Mouse (Mus musculus) fibroblast of lung, adult 2 months (primary cell): Measurements from ENCODE around the gene Lrrc10b.

ENCODE experiments used
- DNase-seq: peaks from one replicate; pipeline ENCODE4 v3.0.0-alpha.2; 2011; ENCODE audit warnings: low read depth

The Lrrc10b gene

DNA sequence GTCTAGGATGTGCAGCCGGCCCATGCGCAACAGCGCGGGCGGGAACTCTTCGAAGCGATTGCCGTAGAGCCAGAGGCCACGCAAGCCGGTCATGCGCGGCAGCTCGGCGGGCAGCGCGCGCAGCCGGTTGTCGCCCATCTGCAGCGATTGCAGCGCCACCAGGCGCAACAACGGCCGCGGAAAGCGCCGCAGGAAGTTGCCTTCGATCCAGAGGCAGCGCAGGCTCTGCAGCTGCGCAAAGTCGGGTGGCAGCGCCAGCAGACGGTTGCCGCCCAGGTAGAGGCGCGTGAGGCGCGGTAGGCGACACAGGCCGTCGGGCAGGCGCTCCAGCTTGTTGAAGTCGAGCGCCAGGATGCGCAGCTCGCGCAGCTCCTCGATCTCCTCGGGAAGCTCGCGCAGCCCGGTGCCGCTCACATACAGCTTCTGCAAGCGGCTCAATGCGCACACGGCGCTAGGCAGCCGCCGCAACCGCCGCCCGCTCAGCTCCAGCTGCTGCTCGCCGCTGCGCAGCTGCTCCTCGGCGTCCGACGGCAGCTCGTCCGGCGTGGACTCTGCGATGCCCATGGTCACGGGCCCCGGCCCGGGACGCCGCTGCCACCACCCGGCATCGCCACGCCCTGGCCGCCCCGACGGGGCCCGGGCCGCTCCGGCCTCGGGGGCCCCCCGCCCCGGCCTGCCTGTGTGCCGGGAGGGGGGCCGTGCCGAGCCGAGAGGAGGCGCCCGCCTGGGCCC lies at the start of gene Lrrc10b:
Gene Lrrc10b (minus strand): TSS at position 722 of the 732 bp plus-strand sequence.
- DNase-seq = no peak

DNA sequence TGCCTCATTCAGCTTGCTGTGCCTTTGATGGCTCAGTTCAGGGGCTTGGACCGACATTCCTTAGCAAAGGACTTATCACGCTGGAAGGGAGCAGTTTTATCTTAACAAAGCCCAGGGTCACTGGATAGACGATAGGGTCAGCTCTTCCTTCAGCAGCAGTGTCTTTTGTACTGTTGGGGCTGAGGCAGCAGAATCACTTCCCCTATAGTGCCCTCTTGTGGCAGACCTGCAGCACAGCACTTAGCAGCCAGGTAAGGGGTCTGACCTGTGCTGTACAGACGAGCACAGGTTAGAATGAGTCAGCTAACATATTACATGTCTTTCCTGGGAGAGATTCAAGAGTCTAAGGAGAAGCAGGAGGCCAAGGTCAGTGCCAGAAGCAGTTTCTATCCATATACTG lies 45.3 kb upstream of the Lrrc10b start:
- DNase-seq = no peak

DNA sequence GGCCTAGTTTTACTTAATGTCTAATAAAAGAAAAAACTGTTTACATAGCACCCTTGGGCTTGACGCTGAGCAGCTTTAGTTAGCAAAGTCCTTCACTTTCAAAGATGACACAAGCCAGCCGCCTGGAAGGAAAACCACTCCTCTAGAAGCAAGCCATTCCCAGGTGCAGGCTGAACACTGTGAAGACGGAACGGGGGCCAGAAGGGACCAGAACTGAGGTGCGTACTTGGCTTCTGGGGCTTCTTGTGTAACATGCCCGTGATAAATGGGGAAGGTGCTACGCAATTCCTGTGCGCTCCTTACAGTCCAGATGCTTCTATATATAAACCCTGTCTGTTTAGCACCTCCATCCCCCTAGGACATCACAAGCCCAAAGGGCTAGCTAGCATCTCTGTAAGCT lies 43.3 kb upstream of the Lrrc10b start:
- DNase-seq = no peak

DNA sequence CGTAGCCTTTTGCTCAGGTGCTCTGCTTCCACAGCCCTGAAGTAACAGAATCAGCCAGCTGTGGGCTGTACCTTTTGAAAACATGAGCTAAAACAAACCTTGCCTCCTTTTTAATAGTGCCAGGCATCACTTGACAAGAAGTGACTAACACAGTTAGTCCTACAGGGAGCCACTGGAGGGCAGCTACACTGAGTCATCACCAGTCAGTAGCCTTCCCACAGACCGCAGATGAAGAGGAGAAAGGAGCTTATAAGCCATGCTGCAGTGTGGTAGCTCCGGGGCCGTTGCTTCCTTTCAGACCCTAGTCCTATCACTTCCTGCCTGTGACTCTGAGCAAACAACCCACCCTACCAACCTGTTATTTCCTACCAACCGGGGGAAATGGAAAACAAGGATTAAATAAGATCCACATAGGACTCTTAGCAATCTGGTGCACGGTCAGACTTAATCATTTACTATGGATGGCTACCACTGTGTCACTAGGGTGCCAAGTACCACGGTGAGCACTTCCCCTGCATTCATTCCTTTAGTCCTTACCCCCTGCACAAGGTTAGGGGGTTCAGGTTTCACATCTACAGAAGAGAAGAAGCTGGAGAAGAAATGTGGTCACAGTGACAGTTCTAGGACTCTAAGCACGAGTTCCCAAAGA lies 40.4 kb upstream of the Lrrc10b start:
- peak; percentile 61 for DNase-seq

DNA sequence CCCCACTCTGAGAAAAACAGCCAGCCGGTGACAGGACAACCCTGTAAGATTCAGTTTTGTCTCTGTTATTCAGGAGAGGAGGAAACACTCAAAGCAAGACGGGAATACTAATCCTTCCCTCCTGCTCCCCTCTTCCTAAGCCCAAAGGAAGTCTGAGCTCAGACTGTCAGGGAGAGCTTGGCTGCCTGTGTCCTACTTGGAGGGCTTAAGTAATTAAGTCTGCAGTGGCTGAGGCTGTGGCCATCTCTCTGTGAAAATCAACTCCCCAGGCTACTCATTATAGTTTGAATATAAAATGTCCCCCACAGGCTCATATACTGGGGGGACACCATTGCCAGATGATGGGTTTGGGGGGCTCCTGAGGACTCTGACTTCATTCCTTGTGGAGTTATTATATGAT lies 39.7 kb upstream of the Lrrc10b start:
- no peak for DNase-seq

DNA sequence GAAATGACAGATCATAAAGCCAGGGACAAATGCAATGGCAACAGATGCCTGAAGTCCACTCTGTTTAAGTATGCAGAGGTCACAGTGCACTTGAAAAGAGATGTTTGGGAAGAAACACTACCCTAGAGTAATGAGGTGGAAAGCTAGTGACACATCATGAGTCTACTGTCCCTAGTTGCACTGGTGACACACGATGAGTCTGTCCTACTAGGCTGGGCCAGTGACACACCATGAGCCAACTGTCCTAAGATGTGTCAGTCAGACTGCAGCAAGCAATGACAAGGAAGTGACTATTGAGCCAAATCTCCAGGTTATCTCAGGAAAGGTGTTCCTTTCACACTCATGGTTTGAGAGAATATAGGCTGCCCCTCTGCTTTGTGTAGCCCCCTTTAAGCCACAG lies 38.4 kb upstream of the Lrrc10b start:
- no peak for DNase-seq

DNA sequence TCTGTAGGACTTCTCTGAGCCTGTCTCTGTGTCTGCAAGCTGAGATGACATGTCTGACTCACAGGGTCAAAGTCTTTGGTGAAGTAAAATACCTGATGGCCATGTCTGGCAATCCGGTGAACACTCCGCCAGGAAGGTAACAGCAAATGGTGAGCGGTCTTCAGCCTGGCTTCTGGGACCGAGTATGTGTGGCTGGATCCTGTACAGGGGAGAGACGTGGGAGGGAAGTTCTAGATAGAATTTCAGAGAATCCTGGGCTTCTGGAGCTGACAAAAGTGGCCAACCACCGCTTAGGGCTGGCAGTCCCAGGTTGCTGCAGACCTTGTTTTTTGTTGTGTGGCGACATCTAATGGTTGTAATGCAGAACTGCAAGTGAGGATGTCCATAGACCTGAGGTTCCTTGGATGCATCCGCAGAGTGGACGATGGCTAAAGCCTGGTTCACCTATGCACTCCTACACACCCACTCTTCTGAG lies 29.0 kb upstream of the Lrrc10b start:
- peak; percentile 37 for DNase-seq

DNA sequence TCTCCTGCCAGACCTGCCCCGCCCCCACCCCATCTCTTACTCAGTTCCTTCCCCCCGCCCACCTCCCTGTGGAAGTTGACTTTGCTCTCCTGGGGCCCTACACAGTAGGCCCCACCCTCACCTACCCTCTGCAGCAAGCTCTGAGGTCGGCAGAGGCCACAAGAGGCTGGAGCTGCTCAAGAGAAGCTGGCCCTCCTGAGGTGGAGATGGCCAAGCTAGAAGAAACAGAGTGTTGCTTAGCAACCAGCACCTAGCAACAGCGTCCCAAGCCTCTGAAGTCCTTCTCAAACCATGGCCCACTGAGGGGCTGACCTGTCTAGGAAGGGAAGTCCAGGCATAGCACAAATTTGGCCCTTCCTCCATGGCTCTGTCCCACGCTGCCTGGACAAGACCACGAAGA lies 25.4 kb upstream of the Lrrc10b start, which contains the start of gene Ppp1r32:
Gene Ppp1r32 (minus strand): TSS at position 226 of the 400 bp plus-strand sequence.
- no peak for DNase-seq

DNA sequence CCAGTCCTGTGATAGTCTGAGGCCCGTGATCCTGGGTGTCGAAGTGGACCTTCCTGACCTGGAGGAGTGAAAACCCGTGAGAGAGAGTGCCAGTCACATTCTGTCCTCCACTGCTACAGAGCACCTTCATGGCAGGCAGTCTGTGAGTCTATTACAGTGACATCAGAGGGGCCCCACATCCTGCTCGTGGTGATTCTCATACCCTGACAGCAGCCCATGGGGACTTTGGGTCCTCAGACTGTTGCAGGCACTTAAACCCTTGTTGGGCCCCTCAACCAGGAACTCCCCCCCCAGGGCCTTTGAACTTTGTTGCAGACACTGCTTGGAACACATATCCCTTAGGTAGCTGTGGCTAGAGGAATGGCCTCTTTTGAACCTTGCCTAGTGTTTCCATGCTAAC lies 22.3 kb upstream of the Lrrc10b start:
- no peak for DNase-seq

DNA sequence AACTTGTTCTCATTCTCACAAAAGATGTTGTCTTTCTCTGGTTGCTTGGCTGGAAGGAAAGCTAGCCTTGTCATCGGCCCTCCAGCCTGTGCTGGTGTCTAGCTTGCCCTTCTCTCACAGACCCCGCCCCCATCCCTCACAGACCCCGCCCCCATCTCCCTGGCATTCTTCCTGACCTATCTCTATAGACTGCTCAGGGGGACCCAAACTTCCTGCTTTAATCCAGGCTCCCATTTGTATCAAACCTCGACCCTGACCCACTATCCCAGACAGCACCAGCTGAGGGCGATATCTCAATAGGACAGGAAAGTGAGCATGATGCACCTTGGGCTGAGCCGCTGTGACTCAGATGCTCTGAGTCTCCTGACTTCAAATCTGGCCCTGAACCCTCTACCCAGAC lies 16.5 kb upstream of the Lrrc10b start:
- no peak for DNase-seq

DNA sequence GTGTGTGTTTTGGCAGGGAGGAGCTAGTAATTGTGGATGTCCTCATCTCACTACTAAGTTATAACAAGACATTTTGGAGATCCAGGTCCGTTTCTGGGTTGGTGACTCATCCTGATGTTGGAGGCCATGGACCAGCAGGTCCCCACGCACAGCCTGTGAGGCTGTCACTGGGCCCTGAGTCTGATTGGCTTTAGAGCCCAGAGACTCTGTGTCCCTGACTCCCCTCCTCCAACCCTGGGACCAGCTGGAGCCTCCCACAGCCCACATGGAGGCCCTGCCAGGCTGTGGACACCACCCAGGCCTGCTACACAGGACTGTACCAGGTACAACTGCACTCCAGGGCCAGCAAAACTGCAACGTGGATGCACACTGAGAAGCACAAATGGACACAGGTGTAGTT lies 15.7 kb upstream of the Lrrc10b start:
- no peak for DNase-seq

DNA sequence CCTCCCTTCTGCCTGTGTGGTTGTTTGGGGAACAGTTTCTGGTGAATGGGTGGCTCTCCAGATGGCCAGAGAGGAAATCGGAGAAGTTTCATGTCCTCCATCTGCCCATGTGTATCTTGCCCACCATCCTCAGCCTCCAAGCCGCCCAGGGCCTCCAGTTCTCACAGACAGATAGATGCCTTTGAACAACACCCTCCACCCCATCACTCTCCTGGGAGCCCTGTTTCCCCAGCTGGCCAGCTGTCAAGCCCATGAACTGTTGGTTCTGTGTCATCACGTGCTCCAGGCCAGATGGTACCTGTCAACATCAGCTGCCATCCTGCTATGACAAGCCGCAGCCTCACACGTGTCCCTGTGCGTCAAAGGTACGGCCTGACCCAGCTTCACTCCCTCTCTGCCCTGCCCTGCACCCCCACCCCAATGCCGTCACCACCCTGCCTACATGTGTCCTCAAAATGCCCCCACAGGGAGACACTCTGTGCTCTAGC lies 11.9 kb upstream of the Lrrc10b start:
- DNase-seq = no peak

DNA sequence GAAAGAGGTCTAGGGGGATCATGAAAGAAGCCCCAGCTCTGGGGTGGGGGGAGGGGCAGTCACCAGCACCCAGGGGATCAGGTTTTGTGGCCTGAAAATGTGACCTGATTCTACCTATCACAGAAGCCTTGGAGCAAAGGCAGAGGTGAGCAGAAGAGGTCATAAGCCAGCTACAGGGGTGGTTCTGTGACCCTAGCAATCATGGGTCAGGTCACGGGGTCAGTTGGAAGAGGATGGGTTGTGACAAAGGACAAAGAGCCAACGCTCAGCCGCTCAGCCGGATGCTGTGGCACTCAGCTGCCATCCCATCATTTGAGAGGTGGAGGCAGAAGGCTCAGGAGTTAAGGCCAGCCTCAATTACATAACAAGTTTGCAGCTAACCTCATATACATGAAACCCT lies 7.2 kb upstream of the Lrrc10b start:
- DNase-seq = no peak

DNA sequence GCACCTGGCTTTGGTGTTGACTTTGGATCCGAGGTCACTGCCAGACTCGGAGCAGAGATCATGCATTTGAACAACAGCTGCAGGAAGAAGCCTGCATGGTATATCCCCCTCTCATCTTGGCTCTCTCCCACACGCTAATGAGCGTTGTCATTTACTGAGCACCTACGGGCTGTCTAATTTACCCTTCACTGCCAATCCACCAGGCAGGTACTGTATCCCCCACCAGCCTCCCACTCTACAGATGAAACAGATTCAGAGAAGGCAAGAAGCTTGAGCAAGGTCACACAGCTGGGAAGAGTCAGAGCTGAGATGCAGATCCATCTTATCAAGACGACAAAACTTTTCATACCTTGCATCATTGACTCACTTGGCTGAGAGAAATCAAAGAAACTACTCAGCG lies 4.3 kb upstream of the Lrrc10b start:
- DNase-seq = no peak

DNA sequence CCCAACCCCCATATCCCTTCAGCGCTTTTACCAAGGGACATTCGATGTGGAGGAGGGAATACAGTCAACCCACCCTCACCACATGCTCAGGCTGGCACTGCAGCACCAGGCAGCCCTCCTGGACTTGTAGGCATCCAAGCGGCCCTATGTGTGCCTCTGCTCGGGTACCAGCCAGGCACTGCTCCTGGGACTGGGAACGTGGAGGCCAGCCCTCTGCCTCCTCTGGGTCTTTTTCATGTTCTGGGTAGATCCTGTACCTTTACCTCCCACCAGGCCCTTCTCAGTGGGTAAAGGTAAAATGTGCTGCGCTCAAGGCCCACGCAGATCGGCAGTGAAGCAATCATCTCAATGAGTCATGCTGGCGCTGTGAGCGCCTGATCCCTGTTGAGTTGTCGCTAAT lies 2.6 kb upstream of the Lrrc10b start:
- no peak for DNase-seq

DNA sequence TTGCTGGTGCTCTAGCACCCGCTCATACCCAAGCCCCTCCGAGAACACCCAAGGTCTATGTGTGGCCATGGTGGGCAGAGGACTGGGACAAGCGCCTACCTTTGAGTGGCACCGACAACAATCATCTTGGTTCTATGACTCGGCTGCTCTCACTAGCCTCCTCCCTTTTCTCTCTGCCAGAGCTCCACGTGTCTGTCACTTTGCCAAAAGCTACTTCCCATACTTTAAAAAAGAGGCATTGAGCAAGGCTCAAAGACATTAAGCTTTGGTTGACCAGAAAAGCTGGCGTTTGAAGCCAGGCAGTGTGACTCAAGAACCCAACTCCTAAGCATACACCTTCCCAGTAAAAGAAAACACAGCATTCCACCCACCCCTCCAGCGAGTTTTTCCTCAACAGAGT lies 823 bp upstream of the Lrrc10b start:
- DNase-seq = peak; percentile 81

DNA sequence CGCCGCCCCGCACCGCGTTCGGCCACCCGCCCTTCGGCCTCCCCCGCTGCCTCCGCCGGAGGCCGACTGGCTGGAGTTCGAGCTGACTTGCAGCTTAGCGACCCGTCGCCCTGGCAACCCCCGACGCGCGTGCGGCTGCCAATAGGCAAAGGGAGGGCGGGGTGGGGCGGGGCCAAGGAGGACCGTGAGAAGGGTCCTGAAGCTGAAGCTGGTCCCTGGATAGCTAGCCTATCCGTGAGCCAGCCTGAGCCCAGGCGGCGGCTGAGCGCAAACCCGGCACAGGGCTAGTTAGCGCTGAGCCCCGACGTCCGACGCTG lies 169 bp upstream of the Lrrc10b start:
- no peak for DNase-seq

DNA sequence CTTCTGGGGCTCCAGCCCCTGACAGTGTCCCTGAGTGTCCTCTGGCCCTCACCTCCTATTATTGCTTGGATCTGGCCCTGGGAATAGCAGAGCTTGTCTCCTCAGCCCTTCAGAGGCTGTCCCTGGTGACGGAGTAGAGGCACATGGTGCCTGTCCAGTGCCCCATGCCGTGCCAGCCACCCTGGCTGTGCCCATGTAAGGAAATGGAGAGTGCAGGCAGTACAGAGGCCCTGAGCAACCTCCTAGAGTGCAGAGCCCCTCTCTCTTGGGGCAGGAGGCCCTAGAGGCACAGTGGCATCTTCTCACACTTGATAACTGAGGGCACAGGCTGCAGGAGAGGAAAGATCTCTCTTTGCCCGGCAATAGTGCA lies 1.9 kb downstream of the Lrrc10b start:
- no peak for DNase-seq

DNA sequence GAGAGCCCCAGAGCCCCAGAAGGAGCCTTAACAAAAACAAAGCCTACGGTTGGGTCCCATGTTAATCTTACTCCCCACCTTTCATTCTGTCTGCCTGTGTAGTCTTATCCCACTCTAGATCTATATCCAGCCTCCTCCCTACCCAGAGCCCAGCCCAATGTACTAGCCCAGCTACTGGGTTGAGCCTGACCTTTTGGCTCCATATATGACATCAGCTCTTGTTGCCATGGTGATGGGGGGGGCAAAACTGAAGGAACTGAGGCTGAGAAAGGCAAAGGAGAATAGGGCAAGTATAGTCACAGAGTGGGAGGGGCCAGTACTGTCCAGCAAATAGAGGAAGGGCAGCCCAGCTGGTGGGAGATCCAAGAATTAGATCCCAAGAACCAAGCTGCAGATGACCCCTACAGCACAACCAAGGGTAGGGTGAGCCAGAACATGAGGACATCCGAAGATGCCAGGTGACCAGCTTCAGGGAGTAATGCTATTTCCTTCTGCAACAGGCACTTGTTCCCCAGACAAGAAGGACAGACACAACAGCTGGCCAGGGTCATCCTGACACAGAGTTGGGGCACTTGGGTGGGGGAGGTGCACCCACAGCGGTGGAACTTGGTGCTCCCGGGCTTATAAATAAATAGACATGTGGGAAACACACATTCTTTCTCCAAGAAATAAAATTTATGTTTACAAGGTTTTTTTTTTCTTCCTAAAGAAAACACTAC lies 2.4 kb downstream of the Lrrc10b start:
- no peak for DNase-seq

DNA sequence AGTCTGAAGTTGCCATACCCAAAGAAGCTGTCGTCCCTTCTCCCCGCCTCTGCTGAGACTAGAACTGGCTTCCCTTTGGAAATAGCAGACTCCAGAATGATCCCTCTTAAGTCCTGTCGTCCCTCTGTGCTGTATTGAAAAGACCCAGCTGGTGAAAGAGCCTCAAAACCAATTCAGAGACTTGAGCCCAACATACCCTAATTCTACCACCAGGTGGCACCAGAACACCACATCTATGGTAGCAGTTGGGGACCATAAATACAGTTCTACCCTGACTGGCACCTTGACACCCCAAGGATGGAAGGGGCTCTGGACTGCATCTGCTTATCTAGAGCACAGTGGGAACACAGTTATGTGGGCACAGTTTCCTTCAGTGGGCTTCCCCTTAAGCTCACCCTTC lies 7.6 kb downstream of the Lrrc10b start:
- DNase-seq = peak; percentile 32

DNA sequence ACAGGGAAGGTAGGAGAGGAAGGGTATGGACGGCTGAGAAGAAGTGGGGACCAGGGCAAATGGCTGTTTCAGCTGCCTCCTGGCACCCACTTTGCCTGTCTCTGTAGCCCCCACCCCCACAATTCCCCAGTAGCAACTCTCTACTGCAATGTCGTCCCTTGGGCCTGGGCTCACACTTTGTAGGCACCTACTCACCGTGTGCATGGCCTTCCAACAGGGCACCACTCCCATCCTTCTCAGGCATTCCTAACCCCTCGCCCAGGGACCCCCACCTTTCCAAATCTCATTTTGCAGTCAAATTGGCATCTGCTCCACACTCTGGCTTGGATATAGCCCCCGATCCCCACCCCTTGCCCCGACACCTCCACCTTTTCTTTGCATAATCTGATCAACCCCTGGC lies 8.1 kb downstream of the Lrrc10b start:
- no peak for DNase-seq

DNA sequence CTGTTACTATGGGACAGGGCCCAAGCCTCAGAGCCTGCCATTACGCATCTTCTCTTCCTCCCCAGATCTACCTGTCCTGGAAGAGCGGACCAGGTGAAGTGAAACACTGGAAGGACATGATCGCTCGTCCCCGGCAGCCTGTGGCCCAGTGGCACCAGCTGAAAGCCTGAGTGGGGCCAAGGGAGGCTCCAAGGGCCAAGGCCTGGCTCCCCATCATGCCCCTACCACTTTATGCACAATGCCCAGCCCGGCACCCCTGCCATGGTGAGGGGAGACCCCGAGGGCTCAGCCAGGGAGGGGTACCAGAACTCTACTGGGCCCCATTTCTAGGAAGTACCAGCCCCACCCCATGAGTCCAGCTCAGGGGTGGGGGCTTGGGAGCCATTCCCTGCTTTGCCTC lies 9.0 kb downstream of the Lrrc10b start:
- DNase-seq = no peak

DNA sequence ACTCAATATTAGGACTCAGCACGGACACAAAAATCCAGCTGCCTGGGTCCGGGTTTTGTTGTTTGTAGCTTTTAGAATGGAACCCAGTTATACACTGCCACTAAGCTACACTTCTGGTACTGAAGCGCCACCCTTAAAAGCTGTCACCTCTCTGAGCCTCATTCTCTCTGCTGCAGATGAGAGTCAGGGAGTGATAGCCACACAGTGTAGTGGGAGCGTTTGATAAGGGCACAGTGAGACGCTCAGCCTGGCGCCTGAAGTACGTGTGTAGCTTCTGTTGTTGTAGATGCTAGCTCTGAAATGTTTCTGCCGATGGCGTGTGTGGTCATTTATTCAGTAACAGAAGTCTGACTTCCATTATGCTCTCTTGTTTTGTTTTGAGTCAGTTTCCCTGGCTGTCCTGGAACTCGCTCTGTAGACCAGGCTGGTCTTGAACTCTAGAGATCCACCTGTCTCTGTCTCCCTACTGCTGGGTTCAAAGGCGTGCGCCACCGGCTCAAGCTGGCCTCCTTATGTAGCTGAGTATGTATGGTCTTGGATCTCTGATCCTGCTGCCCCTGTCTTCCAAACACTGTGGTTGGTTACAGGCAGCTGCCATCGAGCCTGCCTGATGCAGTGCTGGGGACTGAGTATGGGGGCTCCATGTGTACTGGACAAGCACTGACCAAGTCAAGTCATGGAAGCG lies 12.4 kb downstream of the Lrrc10b start:
- DNase-seq = no peak
